Mouse (Mus musculus) neural tube, embryonic 12.5 days (tissue): ENCODE results near the gene Foxo3. TPM values are rescaled to one million over a fixed set of nuclear protein-coding genes. Genes with fewer than 3 reads are reported as not detected.
A peak's percentile ranks its signal among the peaks of the same experiment; 100 is the strongest.

Experiments used
- ATAC-seq: fragments of 200-750 bp; cut with Nextera tagmentation; 2 replicates; pipeline ENCODE4 v1.8.0; 2017; ENCODE audit warnings: low read depth, mild to moderate bottlenecking, moderate TSS enrichment, moderate library complexity; ENCODE audit not compliant: low FRiP score
- H3K27ac ChIP-seq: fragments of 300-500 bp; sonication (generic); 2 replicates; pipeline ENCODE4 v1.5.1; 2016
- H3K27me3 ChIP-seq: fragments of 300-500 bp; sonication (generic); replicated peaks from 2 replicates; pipeline ENCODE4 v1.6.1; 2016; ENCODE audit warnings: mild to moderate bottlenecking
- H3K36me3 ChIP-seq: fragments of 300-500 bp; sonication (generic); 2 replicates; pipeline ENCODE4 v1.6.1; 2016; ENCODE audit warnings: mild to moderate bottlenecking
- H3K4me1 ChIP-seq: fragments of 300-500 bp; sonication (generic); 2 replicates; pipeline ENCODE4 v1.6.1; 2016
- H3K4me2 ChIP-seq: fragments of 300-500 bp; sonication (generic); replicated peaks from 2 replicates; pipeline ENCODE4 v1.6.1; 2016; ENCODE audit warnings: mild to moderate bottlenecking
- H3K4me3 ChIP-seq: fragments of 300-500 bp; sonication (generic); 2 replicates; pipeline ENCODE4 v1.5.1; 2016
- H3K9ac ChIP-seq: fragments of 300-500 bp; sonication (generic); 2 replicates; pipeline ENCODE4 v1.6.1; 2016; ENCODE audit warnings: mild to moderate bottlenecking
- H3K9me3 ChIP-seq: fragments of 300-500 bp; sonication (generic); 2 replicates; pipeline ENCODE4 v1.6.1; 2016; ENCODE audit warnings: mild to moderate bottlenecking
- WGBS: fragments of 180-500 bp; shearing (Covaris S2); methylation state at CpG from one replicate; pipeline ENCODE4 v1.1.7; 2016; 5-methylcytosine and 5-hydroxymethylcytosine counted together
- polyA plus RNA-seq: library from polyadenylated mRNA; unstranded; fragments of >200 nt; fragmentation: Nextera tagmentation; extraction: Ambion mirVana; gene quantifications from 2 replicates; pipeline ENCODE4 v1.2.1, GENCODE M21; 2016

The Foxo3 gene
- polyA plus RNA-seq, 1 experiment from 2014 or later, result 3.4 TPM

- no peaks in the 10 kb centered on the region for H3K36me3 ChIP-seq
- no peak for ATAC-seq
- H3K9ac ChIP-seq, result no peak overlapping the region
- H3K27ac ChIP-seq, result no peak overlapping the region
- H3K9me3 ChIP-seq, result no peaks in the 10 kb centered on the region
- H3K4me1 ChIP-seq, result peaks cover 8% of the 10 kb centered on the region; the same call in 1 of the 2 replicates
- no peak overlapping the region for H3K4me2 ChIP-seq
- 95% methylated on average over 3 of the region's 3 CpGs for WGBS
- no peak overlapping the region for H3K4me3 ChIP-seq
- H3K27me3 ChIP-seq, result no peaks in the 10 kb centered on the region
These were observed 30.9 kb downstream of the Foxo3 start for GRCm38 (mm10) chr10:42245636-42246035.

GRCm38 (mm10) chr10:42245256-42245601 is 31.3 kb downstream of the Foxo3 start:
- Histone ChIP-seq H3K9ac (no peak overlapping the region), H3K27ac (no peak overlapping the region), H3K4me1 (0 out of 2 replicates have a peak, but pooled peaks cover 8% of the 10 kb centered on the region), H3K36me3 (no peaks in the 10 kb centered on the region), H3K27me3 (no peaks in the 10 kb centered on the region), H3K4me2 (no peak overlapping the region), H3K4me3 (no peak overlapping the region), H3K9me3 (no peaks in the 10 kb centered on the region)
- ATAC-seq, result no peak
- 83% methylated on average over 3 of the region's 3 CpGs for WGBS

DNA sequence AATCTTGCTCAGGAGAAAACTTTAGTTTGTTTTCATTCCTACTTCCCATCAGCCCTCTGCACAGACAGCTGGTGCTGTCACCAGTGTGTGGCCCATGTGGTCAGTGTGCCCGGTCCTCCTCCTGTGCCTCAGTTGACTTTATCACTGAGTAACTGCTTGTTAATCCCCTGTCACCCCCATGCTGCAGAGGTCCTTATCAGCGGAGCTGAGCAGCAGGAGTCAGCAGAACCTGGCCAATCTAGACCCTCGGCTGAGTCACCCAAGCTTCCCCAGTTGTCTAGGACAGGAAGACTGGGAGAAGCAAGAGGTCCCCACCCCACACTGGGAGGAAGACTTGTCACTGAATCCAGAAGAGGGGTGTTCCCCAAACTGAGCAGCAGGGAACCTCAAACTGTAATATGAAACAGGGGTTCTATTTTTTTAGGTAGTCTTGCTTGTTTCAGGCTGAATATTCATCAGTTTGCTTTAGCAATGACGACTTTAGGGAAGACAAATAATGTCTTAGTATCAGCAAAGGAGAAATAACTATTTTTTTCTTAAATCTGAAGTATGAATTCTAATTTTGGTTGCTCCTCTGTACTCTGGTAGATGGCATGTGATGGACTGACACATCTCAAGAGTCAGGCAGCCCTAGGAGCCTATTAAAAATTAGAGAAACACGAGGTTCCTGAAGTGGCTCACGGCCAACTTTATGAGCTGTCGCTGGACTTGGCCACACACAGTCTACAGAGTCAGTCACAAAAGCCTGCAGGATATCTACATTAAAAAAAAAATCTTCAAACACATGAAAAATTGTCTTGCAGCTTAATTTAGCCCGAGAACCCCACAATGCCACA is 31.9 kb downstream of the Foxo3 start:
- Histone ChIP-seq H3K9ac (no peak overlapping the region), H3K4me2 (no peak overlapping the region), H3K36me3 (no peaks in the 10 kb centered on the region), H3K27me3 (no peaks in the 10 kb centered on the region), H3K27ac (no peak overlapping the region), H3K4me1 (0 out of 2 replicates have a peak, but pooled peaks cover 8% of the 10 kb centered on the region), H3K9me3 (no peaks in the 10 kb centered on the region), H3K4me3 (no peak overlapping the region)
- WGBS, result 83% methylated on average over 8 of the region's 8 CpGs
- no peak for ATAC-seq

- no peak overlapping the region for H3K9ac ChIP-seq
- no peaks in the 10 kb centered on the region for H3K36me3 ChIP-seq
- H3K27ac ChIP-seq, result no peak overlapping the region
- H3K4me1 ChIP-seq, result 0 out of 2 replicates have a peak, but pooled peaks cover 3% of the 10 kb centered on the region
- 89% methylated on average over 7 of the region's 7 CpGs for WGBS
- H3K4me3 ChIP-seq, result no peak overlapping the region
- no peaks in the 10 kb centered on the region for H3K9me3 ChIP-seq
- H3K4me2 ChIP-seq, result no peak overlapping the region
- H3K27me3 ChIP-seq, result no peaks in the 10 kb centered on the region
- no peak for ATAC-seq
These were observed 32.6 kb downstream of the Foxo3 start for GRCm38 (mm10) chr10:42243925-42244324.

DNA sequence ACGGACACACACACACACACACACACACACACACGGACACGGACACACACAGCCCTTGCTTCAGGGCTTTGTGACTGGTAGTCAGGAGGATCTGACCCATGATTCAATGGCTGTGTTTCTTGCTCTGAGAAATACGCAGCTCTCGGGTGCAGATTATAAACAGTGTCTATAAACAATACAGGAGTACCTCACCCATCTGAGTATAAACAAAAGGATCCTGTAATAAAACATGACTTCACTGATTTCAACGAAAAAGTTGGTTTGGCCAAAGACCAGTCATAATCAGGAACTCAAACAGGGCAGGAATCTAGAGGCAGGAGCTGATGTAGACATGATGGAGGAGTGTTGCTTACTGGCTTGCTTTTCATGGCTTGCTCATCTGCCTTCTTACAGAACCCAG is 34.1 kb downstream of the Foxo3 start:
- 87% methylated on average over 6 of the region's 6 CpGs for WGBS
- ATAC-seq, result no peak

GRCm38 (mm10) chr10:42241775-42242174 is 34.8 kb downstream of the Foxo3 start:
- no peak overlapping the region for H3K9ac ChIP-seq
- H3K27me3 ChIP-seq, result no peaks in the 10 kb centered on the region
- 69% methylated on average over 4 of the region's 4 CpGs for WGBS
- no peak overlapping the region for H3K4me2 ChIP-seq
- no peaks in the 10 kb centered on the region for H3K36me3 ChIP-seq
- H3K4me3 ChIP-seq, result no peak overlapping the region
- ATAC-seq, result no peak
- no peak overlapping the region for H3K27ac ChIP-seq
- H3K9me3 ChIP-seq, result no peaks in the 10 kb centered on the region
- H3K4me1 ChIP-seq, result peaks cover 4% of the 10 kb centered on the region

More for the DNA sequence above, 34.1 kb downstream of the Foxo3 start:
- H3K27me3 ChIP-seq, result no peaks in the 10 kb centered on the region
- H3K4me3 ChIP-seq, result no peak overlapping the region
- H3K36me3 ChIP-seq, result no peaks in the 10 kb centered on the region
- peaks cover 4% of the 10 kb centered on the region for H3K4me1 ChIP-seq
- H3K9ac ChIP-seq, result no peak overlapping the region
- no peak overlapping the region for H3K4me2 ChIP-seq
- H3K9me3 ChIP-seq, result no peaks in the 10 kb centered on the region
- no peak overlapping the region for H3K27ac ChIP-seq

DNA sequence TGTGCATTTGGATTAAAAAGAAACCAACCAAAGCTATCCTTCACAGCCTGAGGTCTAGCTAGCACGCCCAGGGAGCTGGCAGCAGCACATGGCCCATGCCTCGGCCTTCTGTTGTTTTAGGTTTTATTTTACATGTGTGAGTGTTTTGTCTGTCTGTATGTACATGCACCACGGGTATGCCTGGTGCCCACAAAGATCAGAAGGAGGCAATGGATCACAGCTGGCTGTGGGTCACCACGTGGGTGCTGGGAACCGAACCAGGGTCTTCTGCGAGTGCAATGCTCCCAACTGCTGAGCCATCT is 36.8 kb downstream of the Foxo3 start:
- Histone ChIP-seq H3K4me3 (no peak overlapping the region), H3K27me3 (no peaks in the 10 kb centered on the region), H3K36me3 (no peaks in the 10 kb centered on the region), H3K9me3 (no peaks in the 10 kb centered on the region), H3K4me1 (peaks cover 4% of the 10 kb centered on the region), H3K9ac (no peak overlapping the region), H3K4me2 (no peak overlapping the region), H3K27ac (no peak overlapping the region)
- WGBS, result 93% methylated on average over 6 of the region's 6 CpGs
- ATAC-seq, result no peak

DNA sequence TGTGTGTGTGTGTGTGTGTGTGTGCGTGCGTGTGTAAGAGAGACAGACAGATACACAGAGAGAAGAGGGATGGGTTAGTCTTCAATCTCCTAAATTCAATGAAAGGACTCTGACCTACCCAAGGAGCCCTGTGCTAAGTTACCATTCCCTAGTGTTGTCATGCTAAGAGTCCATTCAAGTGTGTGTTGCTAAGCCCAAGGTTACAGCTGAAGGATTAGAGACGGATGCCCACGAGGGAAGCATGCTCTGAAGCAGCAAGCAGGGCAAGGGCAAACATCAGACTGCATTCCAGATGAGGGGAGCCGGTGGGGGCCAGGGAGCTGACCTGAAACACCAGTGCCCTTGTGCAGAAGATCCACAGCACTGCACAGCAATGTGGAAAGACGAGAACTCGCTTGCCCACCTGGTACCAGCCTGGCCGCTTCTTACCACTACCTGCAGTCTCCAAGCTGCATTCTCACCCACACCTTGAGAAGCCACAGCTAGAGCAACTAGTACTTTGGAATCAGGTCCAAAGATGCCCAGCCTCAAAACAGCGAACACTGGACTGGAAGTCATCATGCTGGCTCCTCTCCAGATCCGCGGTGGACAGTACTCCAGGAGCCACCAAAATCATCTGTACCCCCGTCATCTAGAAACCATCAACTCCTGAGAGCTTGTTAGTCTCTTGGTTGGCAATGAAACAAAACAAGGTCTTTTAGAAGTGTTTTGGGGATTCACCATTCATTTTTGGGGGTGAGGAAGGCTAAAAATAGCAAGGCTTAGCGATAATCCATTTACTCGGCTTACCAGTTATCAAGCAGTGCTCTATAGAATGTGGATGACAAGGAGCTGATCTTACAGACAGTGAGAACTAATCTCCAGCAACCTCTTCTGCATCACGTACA is 37.4 kb downstream of the Foxo3 start:
- Histone ChIP-seq H3K36me3 (no peaks in the 10 kb centered on the region), H3K27ac (no peak overlapping the region), H3K4me2 (no peak overlapping the region), H3K4me3 (no peak overlapping the region), H3K4me1 (peaks cover 4% of the 10 kb centered on the region), H3K9me3 (no peaks in the 10 kb centered on the region), H3K9ac (no peak overlapping the region), H3K27me3 (no peaks in the 10 kb centered on the region)
- ATAC-seq, result no peak
- 90% methylated on average over 15 of the region's 15 CpGs for WGBS

DNA sequence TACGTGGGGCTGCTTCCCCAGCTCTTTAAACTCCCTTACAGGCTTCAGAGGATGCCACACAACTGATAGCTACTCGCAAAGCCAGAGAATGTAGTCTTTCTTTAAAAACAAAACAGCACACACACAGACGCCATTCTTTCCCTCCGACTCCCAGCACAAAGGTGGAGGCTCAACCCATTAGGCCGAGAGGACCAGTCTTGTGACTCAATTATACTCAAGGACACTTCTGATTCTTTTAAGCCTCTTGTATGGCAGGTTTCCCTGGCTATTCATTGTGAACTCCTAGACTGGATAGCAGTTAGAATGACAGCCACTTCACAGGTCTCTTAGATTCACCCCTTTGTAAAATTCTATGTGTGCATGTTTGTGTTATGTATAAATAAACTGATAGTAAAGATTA is 38.3 kb downstream of the Foxo3 start:
- ATAC-seq, result no peak

DNA sequence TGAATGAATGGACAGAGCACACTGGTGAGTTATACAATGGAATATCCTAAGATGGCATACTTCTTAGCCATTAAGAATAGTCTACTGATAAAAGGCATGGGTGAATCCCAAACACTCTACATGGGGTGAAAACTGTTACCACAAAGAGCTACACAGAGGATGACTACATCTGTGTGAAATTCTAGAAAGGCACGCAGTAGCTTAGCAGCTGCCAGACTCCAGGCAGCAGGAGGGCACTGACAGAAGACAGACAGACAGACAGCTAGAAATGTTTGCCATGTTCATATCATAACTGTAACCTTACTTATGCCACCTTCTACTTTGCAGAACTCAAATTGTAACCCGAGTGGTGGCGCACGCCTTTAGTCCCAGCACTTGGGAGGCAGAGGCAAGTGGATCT is 39.0 kb downstream of the Foxo3 start:
- H3K4me3 ChIP-seq, result no peak overlapping the region
- no peak overlapping the region for H3K9ac ChIP-seq
- no peak overlapping the region for H3K4me2 ChIP-seq
- 92% methylated on average over 4 of the region's 4 CpGs for WGBS
- H3K36me3 ChIP-seq, result no peaks in the 10 kb centered on the region
- no peak overlapping the region for H3K27ac ChIP-seq
- H3K27me3 ChIP-seq, result no peaks in the 10 kb centered on the region
- peaks cover 11% of the 10 kb centered on the region for H3K4me1 ChIP-seq
- no peak for ATAC-seq
- no peaks in the 10 kb centered on the region for H3K9me3 ChIP-seq

More for the DNA sequence above, 38.3 kb downstream of the Foxo3 start:
- no peaks in the 10 kb centered on the region for H3K27me3 ChIP-seq
- H3K4me2 ChIP-seq, result no peak overlapping the region
- no peaks in the 10 kb centered on the region for H3K9me3 ChIP-seq
- H3K4me1 ChIP-seq, result peaks cover 5% of the 10 kb centered on the region
- 46% methylated on average over 5 of the region's 5 CpGs for WGBS
- no peaks in the 10 kb centered on the region for H3K36me3 ChIP-seq
- H3K4me3 ChIP-seq, result no peak overlapping the region
- no peak overlapping the region for H3K9ac ChIP-seq
- no peak overlapping the region for H3K27ac ChIP-seq

DNA sequence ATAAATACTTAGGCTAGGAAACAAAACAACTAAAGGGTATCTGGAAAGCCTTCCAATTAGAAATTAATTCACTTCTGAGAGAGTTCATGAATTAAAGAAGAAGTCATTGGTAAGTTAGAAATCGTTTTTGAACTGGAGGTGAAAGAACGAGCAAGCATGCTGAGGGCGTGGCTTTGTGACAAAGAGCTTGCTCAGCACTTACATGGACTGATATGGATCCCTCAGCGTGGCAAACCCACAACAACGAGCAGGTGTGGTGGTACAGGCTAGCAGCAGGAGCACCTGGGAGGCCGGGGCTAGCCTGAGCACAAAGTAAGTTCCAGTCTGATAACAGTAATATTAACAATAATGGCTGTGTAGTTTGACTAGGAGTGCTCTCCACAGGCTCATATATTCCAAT is 41.2 kb downstream of the Foxo3 start:
- no peak overlapping the region for H3K4me3 ChIP-seq
- ATAC-seq, result no peak
- 87% methylated on average over 6 of the region's 6 CpGs for WGBS

GRCm38 (mm10) chr10:42232977-42233376 is 43.6 kb downstream of the Foxo3 start:
- no peaks in the 10 kb centered on the region for H3K27me3 ChIP-seq
- no peaks in the 10 kb centered on the region for H3K9me3 ChIP-seq
- no peak overlapping the region for H3K9ac ChIP-seq
- 45% methylated on average over 11 of the region's 11 CpGs for WGBS
- no peak overlapping the region for H3K27ac ChIP-seq
- H3K4me3 ChIP-seq, result no peak overlapping the region
- ATAC-seq, result peak; percentile 49; the same call in 1 of the 2 replicates
- H3K4me1 ChIP-seq, result peaks cover 11% of the 10 kb centered on the region; the same call in 1 of the 2 replicates
- H3K4me2 ChIP-seq, result no peak overlapping the region
- no peaks in the 10 kb centered on the region for H3K36me3 ChIP-seq

More for the DNA sequence above, 41.2 kb downstream of the Foxo3 start:
- Histone ChIP-seq H3K9ac (no peak overlapping the region), H3K27ac (no peak overlapping the region), H3K4me1 (peaks cover 15% of the 10 kb centered on the region), H3K9me3 (no peaks in the 10 kb centered on the region), H3K27me3 (no peaks in the 10 kb centered on the region), H3K36me3 (no peaks in the 10 kb centered on the region), H3K4me2 (no peak overlapping the region)
